Mouse (Mus musculus) heart, embryonic 11.5 days (tissue): ENCODE measurements at regions not wholly inside any gene's neighbourhood (a gene's known extent, or its start where the extent isn't known, plus 50 kb on each side); places are given as distances from the start of the nearest gene placed in this dataset.

ENCODE experiments used
- ATAC-seq: fragments of 200-750 bp; cut with Nextera tagmentation; replicated peaks from 2 replicates; pipeline ENCODE4 v1.8.0; 2017; ENCODE audit warnings: moderate library complexity; ENCODE audit not compliant: insufficient number of reproducible peaks, low FRiP score, low TSS enrichment
- H3K27ac ChIP-seq: fragments of 300-500 bp; sonication (generic); 2 replicates; pipeline ENCODE4 v1.5.1; 2014; ENCODE audit warnings: mild to moderate bottlenecking, low read depth, low read length
- H3K27me3 ChIP-seq: fragments of 300-500 bp; sonication (generic); 2 replicates; pipeline ENCODE4 v1.6.1; 2014; ENCODE audit warnings: mild to moderate bottlenecking, low read length, mixed read lengths; ENCODE audit not compliant: control insufficient read depth, insufficient read depth
- H3K36me3 ChIP-seq: fragments of 300-500 bp; sonication (generic); 2 replicates; pipeline ENCODE4 v1.6.1; 2014; ENCODE audit warnings: mild to moderate bottlenecking, low read length, moderate library complexity, mixed read lengths; ENCODE audit not compliant: control insufficient read depth, insufficient read depth
- H3K4me1 ChIP-seq: fragments of 300-500 bp; sonication (generic); 2 replicates; pipeline ENCODE4 v1.6.1; 2014; ENCODE audit warnings: low read length; ENCODE audit not compliant: control insufficient read depth, insufficient read depth
- H3K4me2 ChIP-seq: fragments of 300-500 bp; sonication (generic); 2 replicates; pipeline ENCODE4 v1.6.1; 2014; ENCODE audit warnings: mild to moderate bottlenecking, moderate library complexity
- H3K4me3 ChIP-seq: fragments of 300-500 bp; sonication (generic); 2 replicates; pipeline ENCODE4 v1.5.1; 2014; ENCODE audit warnings: low read depth, low read length
- H3K9ac ChIP-seq: fragments of 300-500 bp; sonication (generic); 2 replicates; pipeline ENCODE4 v1.6.1; 2014; ENCODE audit warnings: mild to moderate bottlenecking, low read depth, low read length, moderate library complexity
- H3K9me3 ChIP-seq: fragments of 300-500 bp; sonication (generic); replicated peaks from 2 replicates; pipeline ENCODE4 v1.6.1; 2016; ENCODE audit warnings: low read length; ENCODE audit not compliant: control insufficient read depth
- WGBS: fragments of 180-500 bp; shearing (Covaris S2); extraction: QIAGEN DNeasy Blood & Tissue Kit; methylation state at CpG from one replicate; pipeline ENCODE4 v1.1.7; 2014; ENCODE audit not compliant: insufficient replicate concordance; 5-methylcytosine and 5-hydroxymethylcytosine counted together

DNA sequence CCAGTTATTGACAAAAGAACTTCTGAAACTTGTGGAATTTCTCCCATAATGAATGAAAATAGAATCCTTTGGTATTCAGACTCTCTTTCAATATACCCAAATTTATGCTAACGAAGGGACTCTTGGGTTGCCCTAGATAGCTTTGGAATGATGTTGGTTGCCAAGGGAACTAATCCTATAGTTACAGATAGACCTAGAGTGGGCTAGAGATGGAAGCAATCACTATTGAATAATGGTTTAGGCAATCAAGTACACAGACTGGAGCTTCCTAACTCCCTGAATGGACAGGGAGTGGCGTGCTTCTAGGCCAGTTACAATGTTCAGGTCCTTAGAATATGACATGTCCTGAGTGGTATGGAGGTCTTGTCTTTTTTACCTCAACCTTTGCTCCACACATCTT, 354.3 kb upstream of the Tmpo start:
- no peak overlapping the region for H3K9ac ChIP-seq
- ATAC-seq: no peak
- no peak overlapping the region for H3K4me2 ChIP-seq
- no peaks in the 10 kb centered on the region for H3K27me3 ChIP-seq
- H3K9me3 ChIP-seq: no peaks in the 10 kb centered on the region
- H3K27ac ChIP-seq: no peak overlapping the region
- no peak overlapping the region for H3K4me3 ChIP-seq
- 81% methylated on average over 2 of the region's 2 CpGs for WGBS
- no peaks in the 10 kb centered on the region for H3K36me3 ChIP-seq
- no peaks in the 10 kb centered on the region for H3K4me1 ChIP-seq

- H3K27ac ChIP-seq: no peak overlapping the region
- no peaks in the 10 kb centered on the region for H3K4me1 ChIP-seq
- no peaks in the 10 kb centered on the region for H3K9me3 ChIP-seq
- no peak overlapping the region for H3K4me3 ChIP-seq
- ATAC-seq: no peak
- no peaks in the 10 kb centered on the region for H3K36me3 ChIP-seq
- H3K27me3 ChIP-seq: no peaks in the 10 kb centered on the region
- H3K9ac ChIP-seq: no peak overlapping the region
- WGBS: 75% methylated on average over 2 of the region's 2 CpGs
- H3K4me2 ChIP-seq: no peak overlapping the region
These were observed 347.2 kb upstream of the Tmpo start for GRCm38 (mm10) chr10:91528305-91528704.

DNA sequence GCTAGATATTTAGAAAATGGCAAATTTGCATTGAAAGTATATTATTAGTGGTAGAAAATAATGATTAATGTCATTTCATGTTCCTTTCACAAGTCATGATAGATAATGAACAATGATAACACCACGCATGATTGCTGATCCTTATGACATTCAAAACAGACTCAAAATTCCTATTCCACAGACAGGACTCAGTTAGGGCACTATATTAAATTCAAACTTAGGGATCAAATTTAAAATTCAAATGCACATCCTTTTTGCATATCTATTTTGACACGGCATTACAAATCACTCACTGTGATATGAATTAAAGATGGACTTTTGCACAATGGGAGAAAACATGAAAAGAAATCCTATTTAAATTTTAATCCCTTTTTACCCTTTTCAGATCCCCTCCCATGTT, 340.1 kb upstream of the Tmpo start:
- Histone ChIP-seq H3K9ac (no peak overlapping the region), H3K9me3 (no peaks in the 10 kb centered on the region), H3K36me3 (no peaks in the 10 kb centered on the region), H3K4me2 (no peak overlapping the region), H3K27ac (no peak overlapping the region), H3K4me3 (no peak overlapping the region), H3K4me1 (no peaks in the 10 kb centered on the region), H3K27me3 (no peaks in the 10 kb centered on the region)
- no peak for ATAC-seq
- 87% methylated on average over 2 of the region's 2 CpGs for WGBS

- ATAC-seq: no peak
- H3K9ac ChIP-seq: no peak overlapping the region
- no peaks in the 10 kb centered on the region for H3K4me1 ChIP-seq
- H3K27ac ChIP-seq: no peak overlapping the region
- H3K36me3 ChIP-seq: no peaks in the 10 kb centered on the region
- H3K27me3 ChIP-seq: no peaks in the 10 kb centered on the region
- no peak overlapping the region for H3K4me3 ChIP-seq
- no peaks in the 10 kb centered on the region for H3K9me3 ChIP-seq
- WGBS: 63% methylated on average over 2 of the region's 2 CpGs
- no peak overlapping the region for H3K4me2 ChIP-seq
These were observed 333.9 kb upstream of the Tmpo start for GRCm38 (mm10) chr10:91515021-91515371.

DNA sequence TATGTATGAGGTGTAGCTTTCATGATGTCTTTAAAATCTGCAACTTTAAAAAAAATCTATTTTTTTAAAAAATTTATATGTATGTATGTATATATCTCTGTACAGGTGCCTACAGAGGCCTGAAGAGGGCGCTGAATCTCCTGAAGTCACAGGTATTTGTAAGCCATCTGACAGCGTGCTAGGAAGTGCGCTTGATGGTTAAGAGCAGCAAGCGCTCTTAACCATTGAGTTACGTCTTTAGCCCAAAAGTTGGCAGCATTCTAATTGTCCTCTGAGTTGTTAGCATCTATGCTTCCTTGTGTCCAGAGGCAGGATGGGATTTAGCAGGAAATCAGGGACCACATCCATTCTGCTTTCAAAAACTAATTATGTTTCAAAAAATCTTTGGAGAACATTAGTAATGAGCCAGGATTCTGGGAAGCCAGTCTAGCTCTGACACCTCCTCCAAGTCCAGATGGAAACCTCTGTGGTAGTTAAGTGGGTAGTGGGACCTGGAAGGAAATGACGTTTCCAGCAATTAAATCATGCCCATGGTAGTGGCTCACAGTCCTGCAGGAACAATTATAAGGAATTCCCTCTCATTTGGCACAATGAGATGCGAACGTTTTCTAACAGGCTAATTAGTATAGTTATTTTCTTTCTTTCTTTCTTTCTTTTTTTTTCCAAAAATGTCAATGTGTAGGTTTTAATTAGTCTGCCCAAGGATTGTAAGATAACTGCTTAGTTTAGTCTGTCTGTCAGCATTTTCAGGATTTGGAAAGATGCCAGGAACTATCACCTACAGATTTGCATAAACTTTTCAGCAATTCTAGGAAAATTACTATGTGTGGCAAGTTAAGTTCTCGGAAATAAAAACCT, 333.3 kb upstream of the Tmpo start:
- Histone ChIP-seq H3K4me2 (no peak overlapping the region), H3K27me3 (no peaks in the 10 kb centered on the region), H3K4me1 (no peaks in the 10 kb centered on the region), H3K36me3 (no peaks in the 10 kb centered on the region), H3K9me3 (no peaks in the 10 kb centered on the region), H3K27ac (no peak overlapping the region), H3K9ac (no peak overlapping the region), H3K4me3 (no peak overlapping the region)
- ATAC-seq: no peak
- WGBS: 83% methylated on average over 9 of the region's 9 CpGs

DNA sequence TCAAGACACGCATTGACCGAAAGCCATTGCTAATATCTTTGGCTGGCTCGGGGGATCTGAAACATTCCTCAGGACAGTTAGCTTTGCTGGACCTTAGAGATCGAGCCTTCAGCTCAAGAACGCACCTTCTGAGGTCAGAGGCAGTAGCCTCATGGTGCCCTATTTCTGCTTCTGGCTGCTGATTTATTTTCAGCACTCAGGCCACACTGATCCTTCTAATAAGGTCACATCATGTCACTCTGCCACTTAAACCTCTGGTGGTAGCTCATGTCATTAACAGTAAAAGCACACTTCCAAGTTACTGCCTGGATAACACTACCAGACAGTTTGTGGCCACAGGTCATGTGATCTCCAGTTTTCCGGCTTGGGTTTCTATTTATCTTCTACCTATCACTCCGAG, 325.9 kb upstream of the Tmpo start:
- no peaks in the 10 kb centered on the region for H3K9me3 ChIP-seq
- H3K4me3 ChIP-seq: no peak overlapping the region
- H3K27me3 ChIP-seq: no peaks in the 10 kb centered on the region
- ATAC-seq: no peak
- H3K9ac ChIP-seq: no peak overlapping the region
- WGBS: 68% methylated on average over 7 of the region's 7 CpGs
- no peak overlapping the region for H3K27ac ChIP-seq
- H3K36me3 ChIP-seq: no peaks in the 10 kb centered on the region
- H3K4me2 ChIP-seq: no peak overlapping the region
- no peaks in the 10 kb centered on the region for H3K4me1 ChIP-seq

GRCm38 (mm10) chr10:91504891-91505290, 323.8 kb upstream of the Tmpo start:
- Histone ChIP-seq H3K9ac (no peak overlapping the region), H3K36me3 (no peaks in the 10 kb centered on the region), H3K4me3 (no peak overlapping the region), H3K27ac (no peak overlapping the region), H3K4me1 (no peaks in the 10 kb centered on the region), H3K27me3 (no peaks in the 10 kb centered on the region), H3K9me3 (no peaks in the 10 kb centered on the region), H3K4me2 (no peak overlapping the region)
- no peak for ATAC-seq
- WGBS: 84% methylated on average over 12 of the region's 12 CpGs

DNA sequence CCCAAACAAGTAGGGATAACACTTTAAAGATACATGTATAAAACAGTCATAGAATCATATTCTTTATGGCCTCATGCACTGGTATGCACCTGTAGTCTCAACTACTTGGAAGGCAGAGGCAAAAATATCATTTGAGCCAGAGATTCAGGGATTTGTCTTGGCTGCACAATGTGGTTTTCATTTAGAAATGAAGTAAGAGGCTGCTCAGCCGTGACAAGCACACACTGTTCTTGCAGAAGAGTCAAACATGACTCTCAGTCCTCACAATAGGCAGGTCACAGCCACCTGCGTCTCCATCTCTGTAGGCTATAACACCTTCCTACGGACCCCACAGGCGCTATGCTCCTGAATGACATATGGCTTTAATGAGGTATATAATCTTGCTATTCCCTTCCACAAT, 317.4 kb upstream of the Tmpo start:
- Histone ChIP-seq H3K4me3 (no peak overlapping the region), H3K4me2 (no peak overlapping the region), H3K9me3 (no peaks in the 10 kb centered on the region), H3K4me1 (no peaks in the 10 kb centered on the region), H3K36me3 (no peaks in the 10 kb centered on the region), H3K9ac (no peak overlapping the region), H3K27me3 (no peaks in the 10 kb centered on the region), H3K27ac (no peak overlapping the region)
- WGBS: 79% methylated on average over 4 of the region's 4 CpGs
- ATAC-seq: no peak

DNA sequence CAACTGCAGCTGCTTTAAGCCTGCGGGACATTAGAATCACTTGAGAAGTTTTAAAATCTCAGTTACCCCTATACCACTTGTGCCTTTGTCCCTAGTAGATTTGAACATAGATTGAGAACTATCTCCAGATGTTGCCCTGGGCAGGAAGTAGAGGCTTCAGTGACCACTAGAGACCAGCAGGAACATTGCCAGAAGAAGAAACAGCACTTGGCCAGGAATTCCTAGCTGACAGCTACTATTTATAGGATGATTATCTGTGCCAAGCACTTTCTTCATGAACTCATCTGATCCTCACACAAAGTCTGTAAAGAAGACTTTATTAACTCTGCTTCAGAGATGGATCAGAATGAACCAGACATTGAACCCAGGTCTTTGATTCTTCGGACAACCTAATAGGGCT, 283.6 kb upstream of the Tmpo start:
- whole genome bisulfite sequencing: 79% methylated on average over 2 of the region's 2 CpGs
- Histone ChIP-seq H3K27me3 (no peaks in the 10 kb centered on the region), H3K4me2 (no peak overlapping the region), H3K4me3 (no peak overlapping the region), H3K9me3 (no peaks in the 10 kb centered on the region), H3K36me3 (no peaks in the 10 kb centered on the region), H3K4me1 (no peaks in the 10 kb centered on the region), H3K27ac (no peak overlapping the region), H3K9ac (no peak overlapping the region)
- ATAC-seq: no peak
